Mouse (Mus musculus) embryonic facial prominence, embryonic 11.5 days (tissue): ENCODE measurements around the gene Stk11ip. TPM values are rescaled to one million over a fixed set of nuclear protein-coding genes. Genes with fewer than 3 reads are reported as not detected.

Experiments used
- ATAC-seq: fragments of 200-750 bp; cut with Nextera tagmentation; replicated peaks from 2 replicates; pipeline ENCODE4 v1.8.0; 2017; ENCODE audit warnings: low read depth; ENCODE audit not compliant: insufficient number of reproducible peaks, low FRiP score, low TSS enrichment
- DNase-seq: peaks from one replicate; pipeline ENCODE4 v3.0.0-alpha.2; 2015; ENCODE audit warnings: low spot score
- H3K27ac ChIP-seq: fragments of 300-500 bp; sonication (generic); replicated peaks from 2 replicates; pipeline ENCODE4 v1.5.1; 2014; ENCODE audit warnings: mild to moderate bottlenecking, low read depth, low read length, control low read depth
- H3K27me3 ChIP-seq: fragments of 300-500 bp; sonication (generic); 2 replicates; pipeline ENCODE4 v1.6.1; 2014; ENCODE audit warnings: mild to moderate bottlenecking, low read length, moderate library complexity, mixed read lengths; ENCODE audit not compliant: control insufficient read depth, insufficient read depth
- H3K36me3 ChIP-seq: fragments of 300-500 bp; sonication (generic); replicated peaks from 2 replicates; pipeline ENCODE4 v1.6.1; 2014; ENCODE audit warnings: low read depth, mild to moderate bottlenecking, low read length, moderate library complexity, mixed read lengths; ENCODE audit not compliant: control insufficient read depth, insufficient read depth
- H3K4me1 ChIP-seq: fragments of 300-500 bp; sonication (generic); 2 replicates; pipeline ENCODE4 v1.6.1; 2014; ENCODE audit warnings: low read length, mixed read lengths; ENCODE audit not compliant: control insufficient read depth, insufficient read depth
- H3K4me2 ChIP-seq: fragments of 300-500 bp; sonication (generic); 2 replicates; pipeline ENCODE4 v1.6.1; 2014; ENCODE audit warnings: low read depth, mild to moderate bottlenecking, control low read depth, low read length, moderate library complexity
- H3K4me3 ChIP-seq: fragments of 300-500 bp; sonication (generic); 2 replicates; pipeline ENCODE4 v1.5.1; 2014; ENCODE audit warnings: low read depth, low read length, control low read depth
- H3K9ac ChIP-seq: fragments of 300-500 bp; sonication (generic); replicated peaks from 2 replicates; pipeline ENCODE4 v1.6.1; 2014; ENCODE audit warnings: mild to moderate bottlenecking, control low read depth, low read length
- H3K9me3 ChIP-seq: fragments of 300-500 bp; sonication (generic); replicated peaks from 2 replicates; pipeline ENCODE4 v1.6.1; 2016; ENCODE audit warnings: mild to moderate bottlenecking, low read length, inconsistent platforms, mixed read lengths; ENCODE audit not compliant: control insufficient read depth
- WGBS: fragments of 180-500 bp; shearing (Covaris S2); extraction: QIAGEN DNeasy Blood & Tissue Kit; methylation state at CpG from one replicate; pipeline ENCODE4 v1.1.7; 2014; 5-methylcytosine and 5-hydroxymethylcytosine counted together
- polyA plus RNA-seq: library from polyadenylated mRNA; unstranded; fragments of >200 nt; fragmentation: Nextera tagmentation; extraction: Ambion mirVana; gene quantifications from 2 replicates; pipeline ENCODE4 v1.2.1, GENCODE M21; 2014

The Stk11ip gene
- polyA plus RNA-seq = 11.4 and 14.2 TPM in 2 replicates

DNA sequence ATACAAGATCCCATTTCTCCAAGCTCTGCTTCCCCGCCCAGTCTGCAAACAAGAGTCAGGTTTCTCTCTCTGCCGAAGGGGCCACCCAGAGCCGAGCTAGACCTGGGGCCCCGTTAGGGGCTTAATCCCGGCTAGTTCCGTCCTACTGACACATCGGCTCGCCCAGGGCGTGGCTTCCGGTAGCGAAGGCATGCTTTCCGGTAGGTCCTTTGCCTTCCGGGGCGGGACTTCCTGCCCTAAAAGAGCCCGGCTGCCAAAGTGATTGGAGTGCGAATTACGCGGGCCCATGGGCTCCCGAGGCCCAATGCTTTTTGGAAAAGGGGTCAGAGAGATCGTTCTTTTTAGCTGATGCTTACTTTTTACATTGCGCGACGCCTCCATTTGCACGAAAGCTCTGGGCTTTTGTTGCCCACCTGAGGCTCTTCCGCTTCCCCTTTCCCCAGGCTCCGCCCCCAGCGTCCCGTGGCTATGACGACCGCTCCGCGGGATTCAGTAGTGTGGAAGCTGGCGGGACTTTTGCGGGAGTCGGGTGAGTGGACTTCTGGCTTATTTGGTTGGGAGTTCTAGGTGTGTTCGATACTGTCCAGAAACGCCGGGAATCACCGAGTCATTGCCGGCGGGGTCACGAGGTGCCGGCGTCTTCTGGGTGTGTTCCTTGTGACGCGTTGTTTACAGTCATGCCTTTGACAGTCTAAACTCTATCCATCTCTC lies at the start of gene Stk11ip:
Stk11ip (plus strand) TSS at position 209 of the 711 bp plus-strand sequence.
- peak; percentile 99 for DNase-seq
- Histone ChIP-seq H3K27me3 (no peaks in the 10 kb centered on the region), H3K4me2 (peak within 1 kb of the TSS; percentile 55), H3K4me3 (peak within 1 kb of the TSS; percentile 59), H3K4me1 (no peaks in the 10 kb centered on the region), H3K9ac (peak within 1 kb of the TSS; percentile 64), H3K27ac (peak within 1 kb of the TSS; percentile 89), H3K9me3 (no peaks in the 10 kb centered on the region), H3K36me3 (no peaks in the 10 kb centered on the region)
- WGBS = under 1% methylated on average over 46 of the region's 46 CpGs
- ATAC-seq = peak; percentile 97

GRCm38 (mm10) chr1:75476441-75476840 lies 44.9 kb upstream of the Stk11ip start:
- DNase-seq (no peak), ATAC-seq (no peak)
- WGBS = 92% methylated on average over 11 of the region's 11 CpGs
- Histone ChIP-seq H3K4me1 (peaks cover 5% of the 10 kb centered on the region; the same call in 1 of the 2 replicates), H3K27ac (no peak overlapping the region), H3K36me3 (peaks cover 14% of the 10 kb centered on the region), H3K9me3 (no peaks in the 10 kb centered on the region), H3K9ac (no peak overlapping the region), H3K27me3 (peaks cover 3% of the 10 kb centered on the region; the same call in 1 of the 2 replicates), H3K4me2 (no peak overlapping the region), H3K4me3 (no peak overlapping the region)

DNA sequence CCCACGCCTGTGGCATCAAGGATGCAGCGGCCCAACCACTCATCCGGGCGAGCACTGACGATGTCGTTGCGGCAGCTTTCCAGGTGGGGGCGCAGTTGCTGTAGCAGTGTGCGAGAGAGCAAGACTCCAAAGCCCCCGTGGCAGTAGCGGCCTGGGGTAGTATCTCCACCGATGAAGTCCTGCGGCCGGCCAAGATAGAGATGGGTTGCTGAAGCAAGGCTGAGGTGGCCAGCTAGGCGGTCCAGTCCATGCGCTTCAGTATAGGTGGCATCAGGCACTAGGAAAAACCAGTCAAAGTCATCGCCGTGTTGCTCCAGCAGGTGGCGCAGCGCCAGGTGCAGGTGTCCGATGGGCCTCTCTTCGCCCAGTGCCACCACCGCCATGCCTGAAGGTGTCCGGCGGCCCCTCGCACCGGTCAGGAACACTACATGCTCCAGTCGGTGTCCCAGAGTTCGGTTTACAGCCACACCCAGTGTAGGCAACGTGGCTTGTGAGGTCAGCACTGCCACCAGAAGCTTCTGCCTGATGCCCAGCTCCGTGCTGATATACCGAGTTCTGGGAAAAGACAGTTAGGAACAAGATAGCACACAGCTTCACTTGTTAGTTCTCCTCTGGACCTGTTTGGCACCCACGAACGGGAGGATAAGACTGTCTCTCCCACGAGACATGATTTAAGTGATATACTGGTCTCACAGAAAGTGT lies 43.9 kb upstream of the Stk11ip start:
- peaks cover 5% of the 10 kb centered on the region; the same call in 1 of the 2 replicates for H3K27me3 ChIP-seq
- H3K4me2 ChIP-seq = peak overlapping the region; percentile 19
- 12% methylated on average over 35 of the region's 35 CpGs for WGBS
- peak overlapping the region; percentile 9 for H3K4me3 ChIP-seq
- peaks cover 5% of the 10 kb centered on the region; the same call in 1 of the 2 replicates for H3K4me1 ChIP-seq
- H3K9me3 ChIP-seq = no peaks in the 10 kb centered on the region
- no peak overlapping the region for H3K27ac ChIP-seq
- H3K36me3 ChIP-seq = peaks cover 14% of the 10 kb centered on the region
- no peak overlapping the region for H3K9ac ChIP-seq
- ATAC-seq = no peak; the same call in 1 of the 2 replicates
- peak; percentile 87 for DNase-seq

DNA sequence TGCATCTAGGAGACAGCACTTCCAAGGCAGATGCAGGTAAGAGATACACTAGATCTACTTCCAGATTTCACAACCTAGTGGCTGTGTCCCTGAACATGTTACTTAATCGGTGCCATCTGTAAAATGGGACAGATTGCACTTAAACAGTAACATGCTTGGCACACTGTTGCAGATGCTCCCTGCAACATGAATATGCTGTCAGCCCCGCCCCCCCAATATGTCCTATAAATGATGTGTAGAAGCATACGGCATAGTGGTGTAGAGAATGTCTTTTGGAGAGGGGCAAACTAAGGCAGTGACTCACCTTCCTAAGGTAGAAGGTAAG lies 43.4 kb upstream of the Stk11ip start:
- DNase-seq (no peak), ATAC-seq (no peak)
- Histone ChIP-seq H3K4me1 (peaks cover 5% of the 10 kb centered on the region; the same call in 1 of the 2 replicates), H3K4me2 (peak overlapping the region; percentile 91), H3K9me3 (no peaks in the 10 kb centered on the region), H3K4me3 (peak overlapping the region; percentile 76), H3K9ac (no peak overlapping the region), H3K27ac (no peak overlapping the region), H3K36me3 (peaks cover 14% of the 10 kb centered on the region), H3K27me3 (peaks cover 10% of the 10 kb centered on the region; the same call in 1 of the 2 replicates)
- WGBS = 50% methylated on average over 3 of the region's 3 CpGs

DNA sequence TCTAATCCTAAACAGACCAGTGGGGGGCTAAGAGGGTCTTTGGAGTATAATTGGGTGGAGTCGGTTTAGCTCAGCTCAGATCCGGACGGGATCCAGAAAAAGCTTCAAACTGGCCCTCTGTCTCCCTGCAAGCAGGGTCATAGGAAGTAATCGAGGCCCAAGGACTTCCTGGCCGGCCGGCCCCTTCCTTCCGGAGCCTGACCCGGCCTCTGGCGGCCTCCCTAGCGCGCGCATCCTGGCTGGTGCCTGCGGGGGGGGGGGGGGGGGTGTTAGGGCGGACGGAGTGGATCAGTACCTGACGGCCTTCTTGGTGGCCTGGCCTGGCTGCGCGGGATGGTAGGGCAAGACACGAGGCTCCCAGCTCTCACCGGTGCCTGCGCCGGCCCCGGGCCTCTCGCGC lies 42.8 kb upstream of the Stk11ip start:
- Histone ChIP-seq H3K4me3 (peak overlapping the region; percentile 76), H3K27me3 (peaks cover 11% of the 10 kb centered on the region; the same call in 1 of the 2 replicates), H3K9ac (peak overlapping the region; percentile 70), H3K9me3 (no peaks in the 10 kb centered on the region), H3K36me3 (peaks cover 14% of the 10 kb centered on the region), H3K27ac (peak overlapping the region; percentile 56; the same call in 1 of the 2 replicates), H3K4me2 (peak overlapping the region; percentile 91), H3K4me1 (peaks cover 5% of the 10 kb centered on the region; the same call in 1 of the 2 replicates)
- under 1% methylated on average over 19 of the region's 25 CpGs for WGBS
- peak; percentile 53 for DNase-seq
- ATAC-seq = no peak; the same call in 1 of the 2 replicates

GRCm38 (mm10) chr1:75478916-75479634 lies 42.3 kb upstream of the Stk11ip start, which contains the start of the genes Chpf and Tmem198:
Gene Chpf, minus strand, starts transcription at chr1:75479307.
Gene Tmem198, plus strand, starts transcription at chr1:75479532.
- ATAC-seq (peak; percentile 87), DNase-seq (peak; percentile 99)
- H3K4me3 ChIP-seq = peak within 1 kb of the TSS; percentile 76
- H3K36me3 ChIP-seq = peaks cover 14% of the 10 kb centered on the region
- no peaks in the 10 kb centered on the region for H3K9me3 ChIP-seq
- H3K27ac ChIP-seq = peak within 1 kb of the TSS; percentile 56
- peaks cover 11% of the 10 kb centered on the region; the same call in 1 of the 2 replicates for H3K27me3 ChIP-seq
- peak within 1 kb of the TSS; percentile 70 for H3K9ac ChIP-seq
- under 1% methylated on average over 74 of the region's 76 CpGs for WGBS
- H3K4me1 ChIP-seq = peaks cover 5% of the 10 kb centered on the region; the same call in 1 of the 2 replicates
- H3K4me2 ChIP-seq = peak within 1 kb of the TSS; percentile 91

- Histone ChIP-seq H3K4me2 (peak overlapping the region; percentile 71), H3K9me3 (no peaks in the 10 kb centered on the region), H3K9ac (peak overlapping the region; percentile 32; the same call in 1 of the 2 replicates), H3K36me3 (peaks cover 14% of the 10 kb centered on the region), H3K27ac (no peak overlapping the region), H3K4me1 (peaks cover 5% of the 10 kb centered on the region; the same call in 1 of the 2 replicates), H3K4me3 (peak overlapping the region; percentile 76), H3K27me3 (peaks cover 11% of the 10 kb centered on the region; the same call in 1 of the 2 replicates)
- WGBS = under 1% methylated on average over 24 of the region's 24 CpGs
- DNase-seq (no peak), ATAC-seq (peak; percentile 42; the same call in 1 of the 2 replicates)
Measured at GRCm38 (mm10) chr1:75479635-75479989, 41.7 kb upstream of the Stk11ip start.
